Mouse (Mus musculus) kidney, embryonic 15.5 days (tissue): Measurements from ENCODE around the gene Hist1h1t. TPM values are rescaled to one million over a fixed set of nuclear protein-coding genes. Genes with fewer than 3 reads are reported as not detected.

Experiments
- ATAC-seq: fragments of 200-750 bp; cut with Nextera tagmentation; replicated peaks from 2 replicates; pipeline ENCODE4 v1.8.0; 2017; ENCODE audit warnings: moderate TSS enrichment; ENCODE audit not compliant: low FRiP score
- H3K27ac ChIP-seq: fragments of 300-500 bp; sonication (generic); 2 replicates; pipeline ENCODE4 v1.5.1; 2015; ENCODE audit warnings: mild to moderate bottlenecking, inconsistent platforms
- H3K27me3 ChIP-seq: fragments of 300-500 bp; sonication (generic); 2 replicates; pipeline ENCODE4 v1.6.1; 2015; ENCODE audit warnings: inconsistent platforms
- H3K36me3 ChIP-seq: fragments of 300-500 bp; sonication (generic); 2 replicates; pipeline ENCODE4 v1.6.1; 2015; ENCODE audit warnings: inconsistent platforms
- H3K4me1 ChIP-seq: fragments of 300-500 bp; sonication (generic); 2 replicates; pipeline ENCODE4 v1.6.1; 2015; ENCODE audit warnings: inconsistent platforms
- H3K4me2 ChIP-seq: fragments of 300-500 bp; sonication (generic); 2 replicates; pipeline ENCODE4 v1.6.1; 2015; ENCODE audit warnings: moderate library complexity, mild to moderate bottlenecking, inconsistent platforms
- H3K4me3 ChIP-seq: fragments of 300-500 bp; sonication (generic); replicated peaks from 2 replicates; pipeline ENCODE4 v1.5.1; 2015; ENCODE audit warnings: mild to moderate bottlenecking, inconsistent platforms
- H3K9ac ChIP-seq: fragments of 300-500 bp; sonication (generic); 2 replicates; pipeline ENCODE4 v1.6.1; 2015; ENCODE audit warnings: mild to moderate bottlenecking, inconsistent platforms
- H3K9me3 ChIP-seq: fragments of 300-500 bp; sonication (generic); replicated peaks from 2 replicates; pipeline ENCODE4 v1.6.1; 2016; ENCODE audit warnings: inconsistent platforms
- WGBS: fragments of 180-500 bp; shearing (Covaris S2); methylation state at CpG from one replicate; pipeline ENCODE4 v1.1.7; 2015; ENCODE audit warnings: mixed read lengths; 5-methylcytosine and 5-hydroxymethylcytosine counted together
- polyA plus RNA-seq: library from polyadenylated mRNA; unstranded; fragments of >200 nt; fragmentation: Nextera tagmentation; extraction: Ambion mirVana; gene quantifications from 2 replicates; pipeline ENCODE4 v1.2.1, GENCODE M21; 2015

Hist1h1t gene
- polyA plus RNA-seq, 1 experiment from 2014 or later: not detected

- 86% methylated on average over 7 of the region's 7 CpGs for WGBS
- Histone ChIP-seq H3K9ac (no peak overlapping the region), H3K27ac (no peak overlapping the region), H3K4me2 (no peak overlapping the region), H3K9me3 (no peaks in the 10 kb centered on the region), H3K4me1 (peaks cover 13% of the 10 kb centered on the region), H3K27me3 (no peaks in the 10 kb centered on the region), H3K36me3 (no peaks in the 10 kb centered on the region), H3K4me3 (no peak overlapping the region)
- ATAC-seq: no peak
These were observed 7.7 kb upstream of the Hist1h1t start for GRCm38 (mm10) chr13:23687907-23688306.

GRCm38 (mm10) chr13:23688956-23689355 lies 6.7 kb upstream of the Hist1h1t start:
- H3K9me3 ChIP-seq: no peaks in the 10 kb centered on the region
- 95% methylated on average over 2 of the region's 2 CpGs for WGBS
- H3K4me3 ChIP-seq: no peak overlapping the region
- no peak overlapping the region for H3K27ac ChIP-seq
- H3K4me1 ChIP-seq: peaks cover 10% of the 10 kb centered on the region; the same call in 1 of the 2 replicates
- H3K9ac ChIP-seq: no peak overlapping the region
- no peak for ATAC-seq
- no peaks in the 10 kb centered on the region for H3K27me3 ChIP-seq
- no peaks in the 10 kb centered on the region for H3K36me3 ChIP-seq
- no peak overlapping the region for H3K4me2 ChIP-seq

GRCm38 (mm10) chr13:23689459-23689858 lies 6.2 kb upstream of the Hist1h1t start:
- Histone ChIP-seq H3K4me3 (no peak overlapping the region), H3K27ac (no peak overlapping the region), H3K36me3 (no peaks in the 10 kb centered on the region), H3K27me3 (no peaks in the 10 kb centered on the region), H3K4me1 (peaks cover 10% of the 10 kb centered on the region; the same call in 1 of the 2 replicates), H3K4me2 (no peak overlapping the region), H3K9ac (no peak overlapping the region), H3K9me3 (no peaks in the 10 kb centered on the region)
- ATAC-seq: no peak
- WGBS: 79% methylated on average over 2 of the region's 2 CpGs

- no peak for ATAC-seq
- no peak overlapping the region for H3K4me2 ChIP-seq
- WGBS: 71% methylated on average over 6 of the region's 6 CpGs
These were observed 1.7 kb upstream of the Hist1h1t start for GRCm38 (mm10) chr13:23693856-23694440.

GRCm38 (mm10) chr13:23694956-23695355 lies 658 bp upstream of the Hist1h1t start:
- Histone ChIP-seq H3K4me2 (no peak overlapping the region), H3K4me3 (no peak overlapping the region), H3K27me3 (no peaks in the 10 kb centered on the region), H3K9ac (no peak overlapping the region), H3K36me3 (no peaks in the 10 kb centered on the region), H3K9me3 (no peaks in the 10 kb centered on the region), H3K4me1 (peaks cover 14% of the 10 kb centered on the region), H3K27ac (no peak overlapping the region)
- no peak for ATAC-seq
- 95% methylated on average over 9 of the region's 9 CpGs for WGBS

More at GRCm38 (mm10) chr13:23693856-23694440, 1.7 kb upstream of the Hist1h1t start:
- H3K36me3 ChIP-seq: no peaks in the 10 kb centered on the region
- no peaks in the 10 kb centered on the region for H3K9me3 ChIP-seq
- H3K27ac ChIP-seq: no peak overlapping the region
- H3K4me3 ChIP-seq: no peak overlapping the region
- peaks cover 10% of the 10 kb centered on the region for H3K4me1 ChIP-seq
- no peaks in the 10 kb centered on the region for H3K27me3 ChIP-seq
- H3K9ac ChIP-seq: no peak overlapping the region

- H3K27ac ChIP-seq: 0 out of 2 replicates have a peak overlapping the region, but pooled peaks have one; percentile 13
- peaks cover 19% of the 10 kb centered on the region for H3K4me1 ChIP-seq
- ATAC-seq: no peak
- H3K36me3 ChIP-seq: no peaks in the 10 kb centered on the region
- no peaks in the 10 kb centered on the region for H3K9me3 ChIP-seq
- H3K4me2 ChIP-seq: peak overlapping the region; percentile 20; the same call in 1 of the 2 replicates
- 57% methylated on average over 15 of the region's 15 CpGs for WGBS
- H3K4me3 ChIP-seq: no peak overlapping the region
- H3K9ac ChIP-seq: no peak overlapping the region
- H3K27me3 ChIP-seq: no peaks in the 10 kb centered on the region
These were observed 454 bp downstream of the Hist1h1t start for GRCm38 (mm10) chr13:23696061-23696474.

- peak overlapping the region; percentile 69 for H3K9ac ChIP-seq
- H3K4me3 ChIP-seq: peak overlapping the region; percentile 51
- under 1% methylated on average over 30 of the region's 32 CpGs for WGBS
- no peaks in the 10 kb centered on the region for H3K36me3 ChIP-seq
- peak overlapping the region; percentile 69 for H3K4me2 ChIP-seq
- no peaks in the 10 kb centered on the region for H3K27me3 ChIP-seq
- no peaks in the 10 kb centered on the region for H3K9me3 ChIP-seq
- H3K27ac ChIP-seq: peak overlapping the region; percentile 98
- peak; percentile 31 for ATAC-seq
- peaks cover 19% of the 10 kb centered on the region for H3K4me1 ChIP-seq
These were observed 2.1 kb downstream of the Hist1h1t start for GRCm38 (mm10) chr13:23697491-23698299.

- H3K9me3 ChIP-seq: no peaks in the 10 kb centered on the region
- 0% methylated on average over 22 of the region's 22 CpGs for WGBS
- H3K4me3 ChIP-seq: peak within 1 kb of the TSS; percentile 51
- no peaks in the 10 kb centered on the region for H3K27me3 ChIP-seq
- peaks cover 19% of the 10 kb centered on the region for H3K4me1 ChIP-seq
- H3K27ac ChIP-seq: peak within 1 kb of the TSS; percentile 98
- H3K36me3 ChIP-seq: no peaks in the 10 kb centered on the region
- H3K4me2 ChIP-seq: peak within 1 kb of the TSS; percentile 69
- ATAC-seq: peak; percentile 97
- H3K9ac ChIP-seq: peak within 1 kb of the TSS; percentile 69
These were observed 2.7 kb downstream of the Hist1h1t start, which contains the start of gene Hist1h4c for GRCm38 (mm10) chr13:23698300-23698693. Hist1h4c (minus strand) TSS chr13:23698454.

- 0 out of 2 replicates have a peak overlapping the region, but pooled peaks have one; percentile 51 for H3K4me3 ChIP-seq
- H3K9me3 ChIP-seq: no peaks in the 10 kb centered on the region
- H3K4me1 ChIP-seq: peaks cover 19% of the 10 kb centered on the region
- H3K4me2 ChIP-seq: peak overlapping the region; percentile 69
- no peak overlapping the region for H3K9ac ChIP-seq
- no peaks in the 10 kb centered on the region for H3K27me3 ChIP-seq
- no peak for ATAC-seq
- H3K27ac ChIP-seq: peak overlapping the region; percentile 98
- 76% methylated on average over 6 of the region's 6 CpGs for WGBS
- no peaks in the 10 kb centered on the region for H3K36me3 ChIP-seq
These were observed 3.4 kb downstream of the Hist1h1t start for GRCm38 (mm10) chr13:23698996-23699395.

GRCm38 (mm10) chr13:23699767-23700166 lies 4.2 kb downstream of the Hist1h1t start:
- Histone ChIP-seq H3K27ac (no peak overlapping the region), H3K4me1 (peaks cover 19% of the 10 kb centered on the region), H3K9ac (no peak overlapping the region), H3K4me2 (no peak overlapping the region), H3K36me3 (no peaks in the 10 kb centered on the region), H3K9me3 (no peaks in the 10 kb centered on the region), H3K4me3 (no peak overlapping the region), H3K27me3 (no peaks in the 10 kb centered on the region)
- no peak for ATAC-seq
- WGBS: 71% methylated on average over 3 of the region's 3 CpGs

GRCm38 (mm10) chr13:23700786-23701520 lies 5.3 kb downstream of the Hist1h1t start:
- Histone ChIP-seq H3K4me3 (no peak overlapping the region), H3K9ac (no peak overlapping the region), H3K27me3 (no peaks in the 10 kb centered on the region), H3K27ac (0 out of 2 replicates have a peak overlapping the region, but pooled peaks have one; percentile 45), H3K36me3 (no peaks in the 10 kb centered on the region), H3K4me2 (no peak overlapping the region), H3K9me3 (no peaks in the 10 kb centered on the region), H3K4me1 (peaks cover 14% of the 10 kb centered on the region)
- 28% methylated on average over 8 of the region's 8 CpGs for WGBS
- peak; percentile 55 for ATAC-seq

GRCm38 (mm10) chr13:23702220-23702619 lies 6.6 kb downstream of the Hist1h1t start:
- H3K9me3 ChIP-seq: no peaks in the 10 kb centered on the region
- H3K4me3 ChIP-seq: no peak overlapping the region
- H3K27ac ChIP-seq: no peak overlapping the region
- H3K9ac ChIP-seq: no peak overlapping the region
- peaks cover 11% of the 10 kb centered on the region for H3K4me1 ChIP-seq
- 82% methylated on average over 4 of the region's 4 CpGs for WGBS
- no peaks in the 10 kb centered on the region for H3K36me3 ChIP-seq
- H3K27me3 ChIP-seq: no peaks in the 10 kb centered on the region
- no peak overlapping the region for H3K4me2 ChIP-seq
- ATAC-seq: no peak
